Mouse (Mus musculus): Measurements from ENCODE around the gene Kcnj12.

The Kcnj12 gene

GRCm38 (mm10) chr11:61022550-61023391, at the start of gene Kcnj12:
Gene Kcnj12 (plus strand): TSS chr11:61022564.
- peak; percentile 71 for DNase-seq

- no peak for DNase-seq
Observed at GRCm38 (mm10) chr11:60975097-60975496, 47.3 kb upstream of the Kcnj12 start.

GRCm38 (mm10) chr11:60976234-60976633, 46.1 kb upstream of the Kcnj12 start:
- DNase-seq = no peak

- no peak for DNase-seq
Observed at GRCm38 (mm10) chr11:60976742-60977141, 45.6 kb upstream of the Kcnj12 start.

GRCm38 (mm10) chr11:60977153-60977552, 45.2 kb upstream of the Kcnj12 start:
- DNase-seq = no peak

GRCm38 (mm10) chr11:60978658-60979057, 43.7 kb upstream of the Kcnj12 start:
- DNase-seq = no peak

- no peak for DNase-seq
Observed at GRCm38 (mm10) chr11:60979788-60980187, 42.6 kb upstream of the Kcnj12 start.

GRCm38 (mm10) chr11:60981693-60982486, 40.5 kb upstream of the Kcnj12 start:
- no peak for DNase-seq

- DNase-seq = peak; percentile 92
Observed at GRCm38 (mm10) chr11:60984912-60985558, 37.3 kb upstream of the Kcnj12 start.

GRCm38 (mm10) chr11:60990428-60990827, 31.9 kb upstream of the Kcnj12 start:
- no peak for DNase-seq

- DNase-seq = no peak
Observed at GRCm38 (mm10) chr11:61002736-61003135, 19.6 kb upstream of the Kcnj12 start.

GRCm38 (mm10) chr11:61004046-61004445, 18.3 kb upstream of the Kcnj12 start:
- no peak for DNase-seq

- DNase-seq = no peak
Observed at GRCm38 (mm10) chr11:61004781-61005180, 17.6 kb upstream of the Kcnj12 start.

- DNase-seq = no peak
Observed at GRCm38 (mm10) chr11:61005345-61005744, 17.0 kb upstream of the Kcnj12 start.

GRCm38 (mm10) chr11:61011736-61012294, 10.5 kb upstream of the Kcnj12 start:
- DNase-seq = no peak

GRCm38 (mm10) chr11:61016866-61017398, 5.4 kb upstream of the Kcnj12 start:
- no peak for DNase-seq

GRCm38 (mm10) chr11:61021129-61021528, 1.2 kb upstream of the Kcnj12 start:
- peak; percentile 58 for DNase-seq

- DNase-seq = peak; percentile 89
Observed at GRCm38 (mm10) chr11:61021676-61022549, 451 bp upstream of the Kcnj12 start.

- peak; percentile 79 for DNase-seq
Observed at GRCm38 (mm10) chr11:61023416-61024200, 1.2 kb downstream of the Kcnj12 start.

- DNase-seq = peak; percentile 50
Observed at GRCm38 (mm10) chr11:61024388-61024787, 2.0 kb downstream of the Kcnj12 start.

GRCm38 (mm10) chr11:61024996-61025395, 2.6 kb downstream of the Kcnj12 start:
- peak; percentile 88 for DNase-seq

Data from cerebellum, adult 9-11 months (tissue).